Mouse (Mus musculus): ENCODE data around the gene Slc2a9.

The Slc2a9 gene

DNA sequence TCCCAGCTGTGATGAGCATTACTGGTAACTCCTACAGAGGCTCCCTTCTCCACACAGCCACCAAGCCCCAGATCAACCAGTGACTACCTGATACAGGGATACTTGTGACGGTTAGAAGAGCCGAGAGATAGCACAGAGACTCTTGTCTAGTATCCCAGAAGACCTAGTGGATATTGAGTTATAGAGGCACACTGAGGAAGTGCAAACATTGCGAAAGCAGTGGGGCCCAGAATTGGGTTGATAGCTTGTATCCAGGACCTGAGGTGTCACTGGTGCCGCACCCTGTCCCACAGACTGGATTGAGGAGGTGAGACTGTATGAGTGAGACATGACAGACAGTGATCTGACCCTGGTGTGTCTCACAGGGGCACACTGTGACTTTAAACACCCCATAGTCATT is at the start of gene Slc2a9:
Gene Slc2a9 (minus strand): TSS at position 152 of the 400 bp plus-strand sequence.
- DNase-seq (ENCODE audit: low read depth, low spot score), result no peak

DNA sequence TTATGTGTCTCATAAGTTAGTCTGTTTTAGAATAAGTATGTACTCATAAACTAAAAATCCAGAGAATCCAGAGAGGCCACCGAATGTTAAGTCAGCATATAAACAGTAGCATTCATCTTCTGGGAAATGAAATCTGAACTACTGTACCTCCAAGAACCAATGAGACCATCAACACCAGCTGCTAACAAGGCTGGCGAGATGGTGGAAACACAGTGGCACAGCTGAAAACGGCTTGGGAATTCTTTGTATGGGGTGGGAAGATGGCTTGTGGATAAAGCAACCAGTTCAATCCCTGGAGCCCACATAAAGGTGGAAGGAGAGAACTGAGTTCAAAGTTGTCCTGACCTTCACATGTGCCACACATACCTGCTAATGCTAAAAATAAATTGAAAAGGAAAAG is 49.7 kb upstream of the Slc2a9 start:
- DNase-seq (ENCODE audit: low read depth, low spot score), result no peak

- no peak for DNase-seq (ENCODE audit: low read depth, low spot score)
Measured at GRCm38 (mm10) chr5:38550221-38550768, 47.4 kb upstream of the Slc2a9 start.

DNA sequence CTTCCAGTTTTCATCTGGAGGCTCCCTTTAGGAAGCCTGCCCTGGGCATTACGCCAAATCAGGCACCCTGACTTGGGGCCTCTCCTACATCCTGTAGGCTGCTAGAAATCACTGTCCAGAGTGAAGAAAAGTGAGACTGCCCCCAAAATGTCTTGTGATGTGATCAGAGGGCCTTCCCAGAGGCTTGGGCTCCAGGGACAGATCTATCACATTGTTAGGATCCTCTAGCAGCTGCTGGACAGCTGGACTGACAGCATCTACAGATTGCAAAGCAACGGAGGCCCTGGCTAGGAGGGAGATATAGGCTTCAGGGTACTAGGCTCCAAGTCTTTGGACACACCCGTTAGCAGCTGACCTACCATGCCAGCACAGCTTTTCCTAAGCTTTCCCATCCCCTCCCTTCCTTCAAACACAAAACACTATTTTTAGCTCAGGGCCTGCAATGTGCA is 46.5 kb upstream of the Slc2a9 start:
- DNase-seq (ENCODE audit: low read depth, low spot score), result no peak

DNA sequence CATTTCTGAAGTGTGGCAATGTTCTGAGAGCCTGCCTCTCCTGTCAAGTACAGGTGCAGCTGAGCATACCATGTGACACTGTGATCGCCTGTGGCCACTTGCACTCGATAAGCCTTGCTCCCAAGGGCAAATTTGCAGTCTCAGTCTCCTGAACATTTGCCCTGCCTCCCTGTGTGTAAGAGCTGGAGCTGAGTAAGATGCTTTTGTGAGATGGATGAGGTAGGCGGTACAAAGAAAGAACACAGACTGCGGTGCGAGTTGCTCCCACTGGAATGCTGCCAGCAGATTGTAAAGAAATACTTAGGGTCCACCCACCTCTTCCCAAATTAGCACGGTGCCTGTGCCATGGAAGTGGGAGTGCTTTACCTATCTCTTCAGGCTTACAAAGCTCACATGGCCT is 44.4 kb upstream of the Slc2a9 start:
- no peak for DNase-seq (ENCODE audit: low read depth, low spot score)

GRCm38 (mm10) chr5:38544423-38545415 is 41.8 kb upstream of the Slc2a9 start:
- DNase-seq (ENCODE audit: low read depth, low spot score), result no peak

DNA sequence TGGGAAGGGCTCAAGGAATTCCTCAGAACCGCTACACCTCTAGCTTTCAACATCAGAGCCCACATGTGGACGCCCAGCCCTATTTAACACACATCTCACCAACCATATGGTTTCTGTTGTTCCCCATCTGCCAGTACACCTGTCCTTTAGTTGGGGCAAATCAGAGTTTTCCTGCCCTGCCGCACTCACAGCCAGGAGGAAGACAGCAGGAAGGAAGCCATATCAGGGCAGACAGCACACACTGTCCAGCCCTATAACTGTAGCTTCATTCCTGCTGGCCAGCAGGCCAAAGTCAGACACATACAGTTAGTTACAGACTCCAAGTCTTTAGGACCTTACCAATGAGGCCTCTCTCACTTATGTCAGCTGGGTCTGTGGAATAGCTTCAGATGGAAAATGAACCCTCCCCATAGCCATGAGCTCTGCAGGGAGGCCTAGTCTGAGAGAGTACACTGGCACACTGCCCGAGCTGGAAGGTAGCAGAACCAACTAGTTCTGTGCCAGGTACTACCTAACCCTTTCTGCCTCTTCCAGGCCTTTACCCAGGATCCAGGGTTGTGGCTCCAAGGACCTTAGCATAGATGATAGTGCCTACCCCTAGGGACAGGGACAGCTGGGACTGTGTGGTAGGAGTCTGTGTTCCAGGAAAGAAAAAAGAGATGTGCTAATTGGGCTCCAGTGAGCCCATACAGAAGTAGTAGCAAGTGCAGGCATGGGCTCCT is 40.7 kb upstream of the Slc2a9 start:
- no peak for DNase-seq (ENCODE audit: low read depth, low spot score)

DNA sequence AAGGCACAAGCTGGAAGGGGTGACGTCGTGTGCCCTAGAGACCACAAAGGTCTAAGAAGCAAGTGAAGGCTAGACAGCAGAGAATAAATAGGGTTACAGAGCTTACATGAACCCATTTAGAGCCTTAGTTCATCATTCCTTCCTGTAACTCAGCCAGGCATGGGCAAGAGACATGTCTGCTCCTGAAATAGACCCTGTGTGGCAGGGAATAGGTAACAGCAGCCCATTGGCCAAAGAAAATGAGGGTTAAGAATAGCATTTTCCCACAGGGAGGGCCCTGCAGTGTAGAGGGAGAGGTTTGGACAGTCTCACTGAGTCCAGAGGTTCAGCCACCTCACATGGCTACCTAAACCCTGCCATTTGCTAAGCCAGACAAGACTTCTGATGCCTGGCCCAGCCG is 38.8 kb upstream of the Slc2a9 start:
- no peak for DNase-seq (ENCODE audit: low read depth, low spot score)

- DNase-seq (ENCODE audit: low read depth, low spot score), result no peak
Measured at GRCm38 (mm10) chr5:38540898-38541297, 38.0 kb upstream of the Slc2a9 start.

- no peak for DNase-seq (ENCODE audit: low read depth, low spot score)
Measured at GRCm38 (mm10) chr5:38538508-38538907, 35.6 kb upstream of the Slc2a9 start.

DNA sequence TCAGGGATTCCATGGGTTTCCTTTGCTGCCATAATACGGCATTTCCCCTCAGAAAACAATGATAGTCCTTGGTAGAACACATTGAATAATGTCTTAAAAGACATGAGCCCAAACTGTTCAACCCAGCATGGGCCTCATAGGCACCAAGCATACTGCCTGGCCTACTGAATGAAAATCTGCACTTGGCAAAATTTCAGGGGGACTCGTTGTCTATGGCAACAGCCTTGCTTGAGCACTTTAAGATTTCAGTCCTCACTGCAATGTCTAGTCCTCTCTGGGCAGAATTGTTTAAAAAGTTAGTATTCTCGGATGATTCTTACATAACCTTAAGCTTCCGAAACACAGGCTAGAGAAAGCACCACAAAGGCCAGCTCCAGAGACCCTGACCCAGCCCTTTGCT is 34.9 kb upstream of the Slc2a9 start:
- DNase-seq (ENCODE audit: low read depth, low spot score), result no peak

DNA sequence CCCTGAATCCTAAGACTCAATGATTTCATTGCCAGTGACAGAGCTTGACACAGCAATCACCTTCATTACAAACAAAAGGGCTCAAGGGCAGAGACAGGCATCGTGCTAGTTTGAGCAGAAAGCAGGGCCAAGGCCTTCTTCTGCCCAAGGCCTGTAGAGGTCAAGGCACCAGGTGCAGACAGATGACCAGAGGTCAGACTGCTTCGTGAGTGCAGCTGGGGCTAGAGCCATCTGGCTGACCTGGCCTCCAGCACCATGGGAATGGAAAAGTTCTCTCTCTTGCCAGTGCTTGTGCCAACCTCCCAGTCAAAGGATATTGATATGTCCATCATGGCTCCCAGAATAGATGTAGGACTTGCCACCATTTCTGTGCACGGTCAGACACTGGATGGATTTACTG is 33.9 kb upstream of the Slc2a9 start:
- DNase-seq (ENCODE audit: low read depth, low spot score), result no peak

DNA sequence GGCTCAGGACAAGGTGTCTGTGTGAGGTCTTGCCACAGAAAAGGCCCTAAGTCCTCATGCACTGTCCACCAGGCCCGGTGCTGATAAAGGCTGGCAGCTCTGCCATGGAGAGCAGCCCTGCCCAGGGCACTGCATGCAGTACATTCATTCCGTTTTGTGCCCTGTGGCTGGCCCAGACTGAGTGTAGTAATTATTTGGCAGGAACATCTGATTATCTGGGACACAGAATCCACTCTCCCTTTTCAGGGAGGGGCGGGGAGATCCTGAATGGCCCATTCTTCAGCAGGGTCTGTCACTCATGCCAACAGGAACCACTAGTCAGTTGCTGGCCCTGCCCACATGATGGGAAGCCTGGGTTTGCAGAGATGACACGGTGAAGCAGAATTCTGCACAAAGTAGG is 29.1 kb upstream of the Slc2a9 start:
- DNase-seq (ENCODE audit: low read depth, low spot score), result no peak

GRCm38 (mm10) chr5:38529724-38530428 is 26.9 kb upstream of the Slc2a9 start:
- peak; percentile 67 for DNase-seq (ENCODE audit: low read depth, low spot score)

- no peak for DNase-seq (ENCODE audit: low read depth, low spot score)
Measured at GRCm38 (mm10) chr5:38522977-38523376, 20.0 kb upstream of the Slc2a9 start.

DNA sequence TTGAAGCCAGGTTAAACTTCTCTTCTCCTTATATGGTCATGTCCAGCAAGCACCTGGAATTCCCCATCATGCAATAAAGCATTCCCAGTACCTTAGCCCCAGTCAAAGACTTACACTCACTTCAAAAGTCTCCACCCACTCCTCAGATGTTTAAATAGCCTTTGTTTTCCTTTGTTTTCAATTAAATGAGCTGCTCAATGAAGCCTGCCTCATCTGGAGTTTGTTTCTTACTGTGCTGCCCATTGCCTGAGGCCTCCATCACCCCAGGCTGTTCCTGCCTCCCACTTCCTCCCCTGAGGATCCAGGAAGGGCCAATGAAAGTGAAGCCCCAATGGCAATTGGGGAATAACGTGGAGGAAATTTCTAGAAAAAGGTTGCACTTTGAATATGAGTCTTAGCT is 17.9 kb upstream of the Slc2a9 start:
- peak; percentile 87 for DNase-seq (ENCODE audit: low read depth, low spot score)

- DNase-seq (ENCODE audit: low read depth, low spot score), result peak; percentile 67
Measured at GRCm38 (mm10) chr5:38516267-38516666, 13.3 kb upstream of the Slc2a9 start.

- DNase-seq (ENCODE audit: low read depth, low spot score), result peak; percentile 18
Measured at GRCm38 (mm10) chr5:38512991-38513390, 10.0 kb upstream of the Slc2a9 start.

DNA sequence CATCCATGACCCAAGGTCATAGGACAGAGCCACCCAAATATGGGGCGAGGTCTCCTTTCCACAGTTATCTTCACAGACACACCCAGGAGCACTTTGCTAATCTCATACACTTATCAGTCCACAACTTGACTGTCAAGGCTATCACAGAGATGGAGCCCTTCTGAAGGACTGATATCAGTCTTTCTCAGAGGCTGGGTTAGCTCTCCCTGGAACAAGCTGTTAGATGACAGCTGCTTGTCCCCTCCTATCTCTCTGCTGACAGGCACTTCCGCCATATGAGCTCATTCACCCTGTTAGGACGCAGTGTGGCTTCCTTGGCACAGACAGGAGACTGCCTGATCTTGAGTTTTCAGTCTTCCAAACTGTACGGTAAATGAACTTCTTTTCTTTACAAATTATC is 6.6 kb upstream of the Slc2a9 start:
- DNase-seq (ENCODE audit: low read depth, low spot score), result no peak

GRCm38 (mm10) chr5:38505435-38505765 is 2.5 kb upstream of the Slc2a9 start:
- no peak for DNase-seq (ENCODE audit: low read depth, low spot score)

GRCm38 (mm10) chr5:38504747-38505434 is 1.9 kb upstream of the Slc2a9 start:
- no peak for DNase-seq (ENCODE audit: low read depth, low spot score)

Measured in R1 (cell line).